Mouse (Mus musculus): Measurements from ENCODE around the gene Fbf1.

- no peak for TF ChIP-seq CTCF (IDR thresholded peaks at IDR 0.05)
- no peak for TF ChIP-seq EP300 (IDR thresholded peaks at IDR 0.05; ENCODE audit: insufficient read depth, low read depth, low read length)
These were observed 37.9 kb downstream of the Fbf1 start for GRCm38 (mm10) chr11:116129993-116130487.

Measured in heart, adult 2 months (tissue).